Mouse (Mus musculus) CD4-positive, CD25-positive, alpha-beta regulatory T cell (primary cell): ENCODE data around the gene Snx25. TPM values are rescaled to one million over a fixed set of nuclear protein-coding genes. Genes with fewer than 3 reads are reported as not detected.

Experiments
- polyA plus RNA-seq: library from polyadenylated mRNA; unstranded; fragments of 100-300 nt; shearing (Covaris generic); gene quantifications from one replicate; pipeline ENCODE4 v1.2.1, GENCODE M21; 2017

Gene Snx25
- 20.4 TPM for polyA plus RNA-seq

GRCm38 (mm10) chr8:46152064-46153031, at the start of gene Snx25:
Gene Snx25, minus strand, starts transcription at chr8:46152159.

DNA sequence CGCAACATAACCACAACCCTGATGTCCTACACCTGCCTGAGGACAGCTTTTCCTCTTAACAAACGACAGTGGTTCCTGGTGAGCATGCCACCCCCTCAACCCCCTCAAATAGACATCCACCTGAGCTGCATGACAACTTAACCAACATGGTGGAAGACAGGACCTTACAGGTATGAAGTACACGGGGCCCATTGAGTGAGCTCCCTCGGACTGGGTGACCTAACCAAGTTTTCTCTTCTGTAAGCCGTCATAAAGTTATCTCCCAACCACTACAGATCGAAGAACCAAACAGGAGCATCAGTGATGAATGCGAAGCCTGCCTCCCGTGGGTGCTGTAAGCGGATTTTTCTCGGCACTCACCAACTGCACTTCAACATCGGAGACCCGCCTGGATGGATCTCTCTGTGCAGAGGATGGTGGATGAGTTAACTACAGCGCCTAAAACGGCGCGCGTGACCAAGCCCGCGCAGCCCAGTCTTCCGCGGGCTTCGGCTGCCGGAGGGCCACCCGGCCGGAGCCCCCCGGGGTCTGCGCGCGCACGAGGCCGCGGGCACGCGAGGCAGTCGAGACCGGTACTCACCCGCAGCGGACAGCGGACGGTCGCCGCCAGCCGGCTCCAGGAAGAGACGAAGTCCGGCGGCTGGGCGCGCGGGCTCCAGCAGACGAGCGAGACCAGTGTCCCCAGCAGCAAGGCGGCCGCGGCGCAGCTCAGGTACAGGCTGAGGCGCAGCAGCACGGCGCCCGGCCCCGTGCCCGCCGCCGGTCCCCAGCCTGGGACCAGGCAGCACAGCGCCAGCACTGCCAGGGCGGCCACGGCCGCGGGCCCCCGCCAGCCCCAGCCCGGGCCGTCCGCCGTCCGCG, 527 bp downstream of the Snx25 start, which contains the start of gene Cfap97:
Gene Cfap97 (plus strand): TSS at position 570 of the 861 bp plus-strand sequence.

DNA sequence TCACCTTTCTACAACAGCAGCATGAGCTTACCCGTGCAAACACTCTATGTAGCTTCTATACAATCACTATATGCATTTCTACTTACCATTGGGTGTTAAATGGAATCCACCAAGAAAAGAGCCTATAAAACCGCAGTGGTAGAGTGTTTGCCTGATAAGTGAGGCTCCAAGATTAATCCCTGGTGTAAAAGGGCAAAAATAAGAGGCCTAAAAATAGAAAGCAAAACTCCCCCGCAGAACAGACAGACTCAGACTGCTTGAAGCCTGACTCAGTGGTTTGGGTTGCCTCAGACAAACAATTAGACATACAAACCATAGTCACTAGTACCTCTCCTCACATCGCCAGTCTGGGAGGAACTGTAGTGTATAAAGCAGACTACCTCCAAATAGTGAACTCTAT, 146.4 kb downstream of the Snx25 start, which contains the start of gene Ankrd37:
Gene Ankrd37 (minus strand): TSS at position 112 of the 400 bp plus-strand sequence.

GRCm38 (mm10) chr8:45999138-45999783, 152.7 kb downstream of the Snx25 start, which contains the start of gene Lrp2bp:
Gene Lrp2bp, plus strand, starts transcription at chr8:45999303.

Other genes starting within 250 kb of the Snx25 start
- gene Ccdc110, start 217.5 kb downstream of the Snx25 start, polyA plus RNA-seq, result not detected
- gene 1700029J07Rik, start 176.9 kb downstream of the Snx25 start, polyA plus RNA-seq, result 2.7 TPM
- gene Ufsp2, start 176.6 kb downstream of the Snx25 start, polyA plus RNA-seq, result 44.3 TPM
- gene Lrp2bp, start 152.9 kb downstream of the Snx25 start, polyA plus RNA-seq, result 0.35 TPM
- 14.5 TPM for gene Ankrd37, start 146.5 kb downstream of the Snx25 start, polyA plus RNA-seq
- gene Cfap97, start 388 bp downstream of the Snx25 start, polyA plus RNA-seq, result 31.1 TPM
- gene Slc25a4, start 59.1 kb upstream of the Snx25 start, polyA plus RNA-seq, result 103 TPM
- not detected for gene Helt, start 142.5 kb upstream of the Snx25 start, polyA plus RNA-seq